Mouse (Mus musculus): ENCODE data around the gene St6galnac3. TPM values are rescaled to one million over a fixed set of nuclear protein-coding genes. Genes with fewer than 3 reads are reported as not detected.
A peak's percentile ranks its signal among the peaks of the same experiment; 100 is the strongest.

The St6galnac3 gene
- 55.0 and 61.9 TPM in 2 replicates for polyA plus RNA-seq (2014; fragmentation: Nextera tagmentation; extraction: Ambion mirVana)

DNA sequence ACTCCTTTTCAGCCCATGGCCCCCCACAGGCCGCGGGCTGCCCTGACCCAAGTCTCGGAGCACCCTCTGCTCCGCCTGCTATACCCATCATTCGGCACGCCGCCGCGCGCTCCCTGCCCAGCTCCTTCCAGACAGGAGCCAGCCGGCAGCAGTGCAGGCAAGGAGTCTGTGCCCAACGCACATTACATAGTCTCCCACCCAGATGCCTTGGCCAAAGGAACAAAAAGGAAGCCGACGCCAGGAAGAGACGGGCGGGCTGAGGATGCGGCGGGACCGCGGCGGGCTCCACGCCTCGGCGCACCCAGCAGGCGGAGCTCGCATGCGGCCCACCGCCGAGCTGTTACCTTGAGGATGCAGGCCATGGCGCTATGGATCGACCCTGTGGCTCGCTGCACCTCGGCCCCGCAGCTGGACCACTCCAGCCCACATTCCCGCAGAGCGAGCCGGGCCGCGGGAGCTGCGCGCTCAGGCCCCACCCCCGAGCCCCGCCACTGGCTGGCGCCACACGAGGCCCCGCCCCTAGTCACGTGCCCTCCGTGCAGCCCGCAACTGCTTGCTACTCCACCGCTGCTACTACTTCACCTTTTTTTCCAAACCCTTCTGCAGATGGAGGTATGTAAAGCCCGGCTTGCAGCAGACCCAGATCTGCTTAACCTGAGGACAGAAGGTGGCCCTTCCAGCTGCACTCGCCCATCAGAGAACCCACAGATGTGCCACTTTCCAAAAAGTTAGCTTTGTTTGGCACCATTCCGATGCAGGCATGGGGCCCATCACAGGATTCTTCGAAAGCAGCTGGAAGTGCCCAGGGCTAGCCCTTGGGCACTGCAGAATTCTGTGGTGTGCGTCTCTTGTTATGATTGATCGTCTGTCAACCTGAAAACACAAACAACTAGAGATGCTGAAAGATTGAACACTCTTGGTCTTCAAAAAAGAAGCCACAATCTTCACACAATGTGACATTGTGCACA is at the start of gene St6galnac3:
Gene St6galnac3 (minus strand): TSS at position 474 of the 968 bp plus-strand sequence.
- DNase-seq (ENCODE audit: low spot score) (peak; percentile 94), ATAC-seq (replicated peaks; ENCODE audit: insufficient number of reproducible peaks, low FRiP score, low TSS enrichment, low read depth) (peak; percentile 96)
- H3K9ac ChIP-seq (replicated peaks; ENCODE audit: low read length): peak within 1 kb of the TSS; percentile 87
- H3K4me2 ChIP-seq (ENCODE audit: low read depth, low read length): peak within 1 kb of the TSS; percentile 88
- no peaks in the 10 kb centered on the region for H3K36me3 ChIP-seq (replicated peaks; ENCODE audit: control insufficient read depth, insufficient read depth, low read depth, low read length)
- H3K4me3 ChIP-seq (ENCODE audit: low read depth, low read length): peak within 1 kb of the TSS; percentile 74
- H3K4me1 ChIP-seq (ENCODE audit: control insufficient read depth, insufficient read depth, low read length): no peaks in the 10 kb centered on the region; the same call in none of the 2 replicates
- 2% methylated on average over 56 of the region's 56 CpGs for WGBS
- peak within 1 kb of the TSS; percentile 77 for H3K27ac ChIP-seq (replicated peaks; ENCODE audit: low read depth, low read length)
- no peaks in the 10 kb centered on the region for H3K9me3 ChIP-seq (replicated peaks; ENCODE audit: control insufficient read depth, low read length)
- no peaks in the 10 kb centered on the region for H3K27me3 ChIP-seq (ENCODE audit: control insufficient read depth, insufficient read depth, low read length)

DNA sequence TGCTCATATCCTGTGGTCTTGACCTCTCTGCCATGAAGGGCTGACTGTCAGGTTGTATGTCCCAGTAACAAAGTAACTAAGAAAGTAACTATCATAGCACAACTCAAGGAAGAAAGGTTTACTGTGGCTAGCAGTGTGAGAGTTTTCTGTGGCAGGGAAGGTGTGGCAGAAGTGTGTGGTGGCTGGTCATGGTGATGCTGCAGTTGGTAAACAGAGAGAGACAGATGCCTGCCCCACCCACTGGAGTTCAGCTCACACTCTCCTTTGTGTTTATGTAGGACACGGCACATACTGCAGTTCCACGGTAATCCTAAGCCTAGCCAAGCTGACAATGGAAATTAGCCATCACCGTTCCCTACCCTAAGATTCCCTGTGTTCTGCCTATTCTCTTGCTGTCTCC is 49.6 kb upstream of the St6galnac3 start:
- Histone ChIP-seq H3K9ac (replicated peaks; ENCODE audit: low read length) (no peak overlapping the region), H3K27me3 (ENCODE audit: control insufficient read depth, insufficient read depth, low read length) (no peaks in the 10 kb centered on the region), H3K4me3 (ENCODE audit: low read depth, low read length) (no peak overlapping the region), H3K4me1 (ENCODE audit: control insufficient read depth, insufficient read depth, low read length) (no peaks in the 10 kb centered on the region), H3K9me3 (replicated peaks; ENCODE audit: control insufficient read depth, low read length) (no peaks in the 10 kb centered on the region), H3K36me3 (replicated peaks; ENCODE audit: control insufficient read depth, insufficient read depth, low read depth, low read length) (no peaks in the 10 kb centered on the region), H3K27ac (replicated peaks; ENCODE audit: low read depth, low read length) (no peak overlapping the region), H3K4me2 (ENCODE audit: low read depth, low read length) (no peak overlapping the region)
- DNase-seq (ENCODE audit: low spot score) (no peak), ATAC-seq (replicated peaks; ENCODE audit: insufficient number of reproducible peaks, low FRiP score, low TSS enrichment, low read depth) (no peak)
- WGBS: 89% methylated on average over 3 of the region's 3 CpGs

- no peak for DNase-seq (ENCODE audit: low spot score)
- 81% methylated on average over 4 of the region's 4 CpGs for WGBS
- Histone ChIP-seq H3K27me3 (ENCODE audit: control insufficient read depth, insufficient read depth, low read length) (no peaks in the 10 kb centered on the region), H3K9ac (replicated peaks; ENCODE audit: low read length) (no peak overlapping the region), H3K9me3 (replicated peaks; ENCODE audit: control insufficient read depth, low read length) (no peaks in the 10 kb centered on the region), H3K27ac (replicated peaks; ENCODE audit: low read depth, low read length) (no peak overlapping the region), H3K4me3 (ENCODE audit: low read depth, low read length) (no peak overlapping the region), H3K4me1 (ENCODE audit: control insufficient read depth, insufficient read depth, low read length) (no peaks in the 10 kb centered on the region), H3K36me3 (replicated peaks; ENCODE audit: control insufficient read depth, insufficient read depth, low read depth, low read length) (no peaks in the 10 kb centered on the region), H3K4me2 (ENCODE audit: low read depth, low read length) (no peak overlapping the region)
- ATAC-seq (replicated peaks; ENCODE audit: insufficient number of reproducible peaks, low FRiP score, low TSS enrichment, low read depth): no peak
These were observed 46.5 kb upstream of the St6galnac3 start for GRCm38 (mm10) chr3:153771479-153771878.

GRCm38 (mm10) chr3:153770573-153770972 is 45.6 kb upstream of the St6galnac3 start:
- H3K4me1 ChIP-seq (ENCODE audit: control insufficient read depth, insufficient read depth, low read length): no peaks in the 10 kb centered on the region
- 64% methylated on average over 7 of the region's 7 CpGs for WGBS
- H3K4me3 ChIP-seq (ENCODE audit: low read depth, low read length): no peak overlapping the region
- no peak overlapping the region for H3K9ac ChIP-seq (replicated peaks; ENCODE audit: low read length)
- DNase-seq (ENCODE audit: low spot score) (no peak), ATAC-seq (replicated peaks; ENCODE audit: insufficient number of reproducible peaks, low FRiP score, low TSS enrichment, low read depth) (no peak)
- no peaks in the 10 kb centered on the region for H3K9me3 ChIP-seq (replicated peaks; ENCODE audit: control insufficient read depth, low read length)
- no peaks in the 10 kb centered on the region for H3K36me3 ChIP-seq (replicated peaks; ENCODE audit: control insufficient read depth, insufficient read depth, low read depth, low read length)
- H3K4me2 ChIP-seq (ENCODE audit: low read depth, low read length): no peak overlapping the region
- H3K27ac ChIP-seq (replicated peaks; ENCODE audit: low read depth, low read length): no peak overlapping the region
- no peaks in the 10 kb centered on the region for H3K27me3 ChIP-seq (ENCODE audit: control insufficient read depth, insufficient read depth, low read length)

DNA sequence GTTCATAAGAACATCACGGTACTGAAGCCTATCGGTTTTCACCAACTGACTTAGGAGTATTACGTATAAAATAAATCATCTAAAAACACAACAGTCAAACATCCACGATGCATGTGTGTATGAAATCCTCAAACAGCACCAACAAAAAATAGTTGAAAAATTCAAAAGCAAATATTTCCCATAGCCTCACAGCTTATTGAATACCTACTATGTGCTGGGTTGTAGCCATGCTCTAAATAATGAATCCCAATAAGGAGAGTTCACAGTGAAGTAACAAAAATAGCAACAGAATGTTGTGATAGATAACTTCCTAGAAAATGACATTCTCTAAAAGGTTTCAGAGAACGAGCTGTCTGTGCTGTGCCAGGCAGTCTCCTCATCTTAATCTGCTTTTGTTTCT is 44.2 kb upstream of the St6galnac3 start:
- Histone ChIP-seq H3K9ac (replicated peaks; ENCODE audit: low read length) (no peak overlapping the region), H3K4me2 (ENCODE audit: low read depth, low read length) (no peak overlapping the region), H3K36me3 (replicated peaks; ENCODE audit: control insufficient read depth, insufficient read depth, low read depth, low read length) (no peaks in the 10 kb centered on the region), H3K4me1 (ENCODE audit: control insufficient read depth, insufficient read depth, low read length) (no peaks in the 10 kb centered on the region), H3K27ac (replicated peaks; ENCODE audit: low read depth, low read length) (no peak overlapping the region), H3K9me3 (replicated peaks; ENCODE audit: control insufficient read depth, low read length) (no peaks in the 10 kb centered on the region), H3K4me3 (ENCODE audit: low read depth, low read length) (no peak overlapping the region), H3K27me3 (ENCODE audit: control insufficient read depth, insufficient read depth, low read length) (no peaks in the 10 kb centered on the region)
- 91% methylated on average over 5 of the region's 5 CpGs for WGBS
- no peak for ATAC-seq (replicated peaks; ENCODE audit: insufficient number of reproducible peaks, low FRiP score, low TSS enrichment, low read depth)
- no peak for DNase-seq (ENCODE audit: low spot score)

DNA sequence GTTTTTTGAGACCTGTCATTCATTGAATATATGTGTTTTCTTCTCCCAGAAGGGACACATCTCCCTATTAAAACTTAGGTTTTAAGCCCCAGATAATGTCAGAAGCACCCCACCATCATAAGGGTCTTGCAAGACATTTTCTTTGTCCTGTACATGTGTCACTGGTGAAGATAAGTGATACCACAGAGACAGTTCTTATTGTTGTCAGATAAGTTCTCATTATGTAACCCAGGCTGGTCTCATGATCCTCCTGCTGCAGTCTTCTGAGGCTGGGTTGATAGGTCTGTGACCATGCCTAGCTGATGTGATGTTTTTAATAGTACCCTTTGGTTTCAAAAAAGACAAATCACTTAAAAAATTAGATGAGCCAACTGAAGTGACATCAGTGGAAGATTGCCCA is 40.2 kb upstream of the St6galnac3 start:
- ATAC-seq (replicated peaks; ENCODE audit: insufficient number of reproducible peaks, low FRiP score, low TSS enrichment, low read depth): no peak
- Histone ChIP-seq H3K4me3 (ENCODE audit: low read depth, low read length) (no peak overlapping the region), H3K9me3 (replicated peaks; ENCODE audit: control insufficient read depth, low read length) (no peaks in the 10 kb centered on the region), H3K4me2 (ENCODE audit: low read depth, low read length) (no peak overlapping the region), H3K4me1 (ENCODE audit: control insufficient read depth, insufficient read depth, low read length) (no peaks in the 10 kb centered on the region), H3K27ac (replicated peaks; ENCODE audit: low read depth, low read length) (no peak overlapping the region), H3K9ac (replicated peaks; ENCODE audit: low read length) (no peak overlapping the region), H3K27me3 (ENCODE audit: control insufficient read depth, insufficient read depth, low read length) (no peaks in the 10 kb centered on the region), H3K36me3 (replicated peaks; ENCODE audit: control insufficient read depth, insufficient read depth, low read depth, low read length) (no peaks in the 10 kb centered on the region)
- DNase-seq (ENCODE audit: low spot score): no peak

DNA sequence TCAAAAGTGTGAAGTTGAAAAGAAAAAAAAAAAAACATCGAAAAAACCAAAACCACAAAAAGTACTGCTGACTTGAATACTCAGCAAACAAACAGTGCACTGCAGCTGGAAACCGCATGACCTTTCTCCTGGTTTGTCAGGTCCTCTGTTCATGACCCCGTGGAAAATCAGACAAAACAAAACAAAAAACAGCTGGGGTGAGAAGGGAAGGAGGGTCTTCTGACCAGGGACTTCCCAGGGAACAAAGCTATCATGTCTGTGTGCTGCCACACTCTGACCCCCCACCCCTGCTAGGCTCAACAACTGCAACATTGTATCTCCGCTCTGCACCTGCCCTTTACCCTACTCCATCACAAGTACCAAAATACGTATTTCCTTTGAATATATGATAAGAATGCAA is 39.8 kb upstream of the St6galnac3 start:
- no peak overlapping the region for H3K9ac ChIP-seq (replicated peaks; ENCODE audit: low read length)
- no peaks in the 10 kb centered on the region for H3K36me3 ChIP-seq (replicated peaks; ENCODE audit: control insufficient read depth, insufficient read depth, low read depth, low read length)
- no peaks in the 10 kb centered on the region for H3K4me1 ChIP-seq (ENCODE audit: control insufficient read depth, insufficient read depth, low read length)
- WGBS: 26% methylated on average over 5 of the region's 5 CpGs
- no peak overlapping the region for H3K27ac ChIP-seq (replicated peaks; ENCODE audit: low read depth, low read length)
- H3K4me3 ChIP-seq (ENCODE audit: low read depth, low read length): no peak overlapping the region
- no peaks in the 10 kb centered on the region for H3K27me3 ChIP-seq (ENCODE audit: control insufficient read depth, insufficient read depth, low read length)
- no peak for ATAC-seq (replicated peaks; ENCODE audit: insufficient number of reproducible peaks, low FRiP score, low TSS enrichment, low read depth)
- no peaks in the 10 kb centered on the region for H3K9me3 ChIP-seq (replicated peaks; ENCODE audit: control insufficient read depth, low read length)
- H3K4me2 ChIP-seq (ENCODE audit: low read depth, low read length): no peak overlapping the region
- DNase-seq (ENCODE audit: low spot score): peak; percentile 26

DNA sequence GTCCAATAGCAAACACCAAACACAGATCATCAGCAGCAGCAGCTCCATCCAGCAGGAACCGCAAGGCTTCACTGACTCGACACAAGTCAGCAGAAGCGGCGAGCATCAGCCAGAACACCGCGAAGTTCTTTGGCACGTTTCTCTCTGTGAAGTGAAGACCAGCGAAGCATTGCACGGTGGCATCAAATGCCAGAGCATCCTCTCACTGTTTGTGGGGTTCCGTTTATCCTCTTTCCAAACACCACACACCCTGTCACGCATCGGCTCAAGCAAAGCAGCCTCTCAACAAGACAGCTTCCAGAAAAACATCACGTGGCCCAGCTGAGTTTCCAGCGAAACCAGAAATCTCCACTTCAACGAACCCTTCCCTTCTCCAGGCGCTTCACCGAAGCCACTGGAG is 36.2 kb upstream of the St6galnac3 start:
- ATAC-seq (replicated peaks; ENCODE audit: insufficient number of reproducible peaks, low FRiP score, low TSS enrichment, low read depth): no peak
- Histone ChIP-seq H3K9ac (replicated peaks; ENCODE audit: low read length) (no peak overlapping the region), H3K4me1 (ENCODE audit: control insufficient read depth, insufficient read depth, low read length) (no peaks in the 10 kb centered on the region), H3K27me3 (ENCODE audit: control insufficient read depth, insufficient read depth, low read length) (no peaks in the 10 kb centered on the region), H3K9me3 (replicated peaks; ENCODE audit: control insufficient read depth, low read length) (no peaks in the 10 kb centered on the region), H3K27ac (replicated peaks; ENCODE audit: low read depth, low read length) (no peak overlapping the region), H3K36me3 (replicated peaks; ENCODE audit: control insufficient read depth, insufficient read depth, low read depth, low read length) (no peaks in the 10 kb centered on the region), H3K4me2 (ENCODE audit: low read depth, low read length) (no peak overlapping the region), H3K4me3 (ENCODE audit: low read depth, low read length) (no peak overlapping the region)
- 89% methylated on average over 17 of the region's 17 CpGs for WGBS
- no peak for DNase-seq (ENCODE audit: low spot score)

All from embryonic facial prominence, embryonic 11.5 days (tissue).